Mouse (Mus musculus) CH12.LX (cell line): ENCODE measurements around the gene Spns3. TPM values are rescaled to one million over a fixed set of nuclear protein-coding genes. Genes with fewer than 3 reads are reported as not detected.

Source experiments
- DNase-seq: peaks from one replicate; pipeline ENCODE4 v3.0.0-alpha.2; 2013; ENCODE audit errors: extremely low read depth
- H3K27ac ChIP-seq: 2 replicates; pipeline ENCODE4 v1.5.1; 2012; ENCODE audit warnings: low read depth, mild to moderate bottlenecking, control low read depth, moderate library complexity; ENCODE audit not compliant: insufficient read depth
- H3K27me3 ChIP-seq: replicated peaks from 2 replicates; pipeline ENCODE3; 2012; ENCODE audit warnings: inconsistent platforms
- H3K36me3 ChIP-seq, 2 experiments: replicated peaks in 1 of 2; 2 replicates each; pipeline versions ENCODE3 to v1.6.1; 2012; ENCODE audit warnings: inconsistent platforms in 1 of 2, low read length in 1 of 2, mild to moderate bottlenecking in 1 of 2, mixed read lengths in 1 of 2, moderate library complexity in 1 of 2; ENCODE audit not compliant: control insufficient read depth in 1 of 2, insufficient read depth in 1 of 2
- H3K4me1 ChIP-seq, 2 experiments: 2 replicates each; pipeline ENCODE4 v1.6.1; 2012; ENCODE audit warnings: inconsistent platforms in 1 of 2, moderate library complexity in 1 of 2; ENCODE audit not compliant: insufficient read depth in 2 of 2, control insufficient read depth in 1 of 2
- H3K4me2 ChIP-seq: 2 replicates; pipeline ENCODE4 v1.6.1; 2012; ENCODE audit warnings: low read depth, mild to moderate bottlenecking, control low read depth; ENCODE audit not compliant: poor library complexity, insufficient read depth, severe bottlenecking
- H3K4me3 ChIP-seq, 3 experiments: fragments of 150-350 bp in 1 of 3; sonication (generic) in 1 of 3; replicated peaks in 1 of 3; 2 replicates each; pipeline versions ENCODE3 to v1.5.1; 2011 to 2012; ENCODE audit warnings: low read depth in 2 of 3, low read length in 2 of 3, mild to moderate bottlenecking in 2 of 3, moderate library complexity in 2 of 3, control low read depth in 1 of 3, improper control_type of control experiment in 1 of 3, inconsistent platforms in 1 of 3, mixed read lengths in 1 of 3; ENCODE audit not compliant: poor library complexity in 1 of 3
- H3K79me2 ChIP-seq: replicated peaks from 2 replicates; pipeline ENCODE4 v1.6.1; 2012; ENCODE audit warnings: mild to moderate bottlenecking, moderate library complexity; ENCODE audit not compliant: control insufficient read depth, poor library complexity, insufficient read depth, severe bottlenecking; ENCODE audit errors: extremely low read depth
- H3K9ac ChIP-seq: 2 replicates; pipeline ENCODE4 v1.6.1; 2012; ENCODE audit warnings: low read depth, mild to moderate bottlenecking, control low read depth, moderate library complexity; ENCODE audit not compliant: insufficient read depth
- H3K9me3 ChIP-seq: replicated peaks from 2 replicates; pipeline ENCODE3; 2012; ENCODE audit warnings: low read length, inconsistent platforms, mixed read lengths
- BHLHE40 ChIP-seq: IDR thresholded peaks from 2 replicates; pipeline ENCODE4 v1.6.1; 2011; ENCODE audit warnings: mild to moderate bottlenecking, low read depth, low read length, improper control_type of control experiment
- CHD2 ChIP-seq: IDR thresholded peaks from 2 replicates; pipeline ENCODE4 v1.6.1; 2011; ENCODE audit warnings: low read length, improper control_type of control experiment
- CTCF ChIP-seq, 2 experiments: IDR thresholded peaks in 1 of 2; conservative IDR thresholded peaks in 1 of 2; 2 replicates each; pipeline ENCODE4 v1.5.1; 2011 to 2012; ENCODE audit warnings: low read depth in 2 of 2, low read length in 2 of 2, improper control_type of control experiment in 1 of 2, inconsistent platforms in 1 of 2, mild to moderate bottlenecking in 1 of 2, moderate library complexity in 1 of 2
- ELF1 ChIP-seq: IDR thresholded peaks from 2 replicates; pipeline ENCODE4 v1.6.1; 2014; ENCODE audit warnings: low read depth, mild to moderate bottlenecking, inconsistent platforms, low read length, improper control_type of control experiment
- EP300 ChIP-seq: IDR thresholded peaks from 2 replicates; pipeline ENCODE4 v1.6.1; 2011; ENCODE audit warnings: low read length, improper control_type of control experiment
- ETS1 ChIP-seq: conservative IDR thresholded peaks from 2 replicates; pipeline ENCODE4 v1.6.1; 2012; ENCODE audit warnings: low read depth, mild to moderate bottlenecking, inconsistent platforms, low read length, improper control_type of control experiment, moderate library complexity
- GABPA ChIP-seq: IDR thresholded peaks from 2 replicates; pipeline ENCODE4 v1.6.1; 2012; ENCODE audit warnings: low read depth, low read length, improper control_type of control experiment, inconsistent platforms; ENCODE audit not compliant: insufficient replicate concordance
- HCFC1 ChIP-seq: IDR thresholded peaks from 2 replicates; pipeline ENCODE4 v1.6.1; 2012; ENCODE audit warnings: low read depth, mild to moderate bottlenecking, inconsistent platforms, low read length, improper control_type of control experiment
- JUN ChIP-seq: IDR thresholded peaks from 2 replicates; pipeline ENCODE4 v1.6.1; 2011; ENCODE audit warnings: low read depth, mild to moderate bottlenecking, low read length, improper control_type of control experiment, moderate library complexity; ENCODE audit not compliant: insufficient read depth
- JUND ChIP-seq: conservative IDR thresholded peaks from 2 replicates; pipeline ENCODE4 v1.6.1; 2011; ENCODE audit warnings: low read depth, low read length, improper control_type of control experiment
- KAT2A ChIP-seq: IDR thresholded peaks from 2 replicates; pipeline ENCODE4 v1.6.1; 2012; ENCODE audit warnings: low read length, improper control_type of control experiment, inconsistent platforms; ENCODE audit not compliant: insufficient replicate concordance
- MAFK ChIP-seq: IDR thresholded peaks from 2 replicates; pipeline ENCODE4 v1.6.1; 2011; ENCODE audit warnings: low read length, improper control_type of control experiment; ENCODE audit not compliant: insufficient replicate concordance
- MAX ChIP-seq: IDR thresholded peaks from 2 replicates; pipeline ENCODE4 v1.6.1; 2011; ENCODE audit warnings: low read length, improper control_type of control experiment
- MXI1 ChIP-seq: IDR thresholded peaks from 2 replicates; pipeline ENCODE4 v1.6.1; 2011; ENCODE audit warnings: mild to moderate bottlenecking, low read depth, low read length, improper control_type of control experiment
- MYC ChIP-seq: IDR thresholded peaks from 2 replicates; pipeline ENCODE4 v1.6.1; 2011; ENCODE audit warnings: low read depth, mild to moderate bottlenecking, improper control_type of control experiment, low read length
- NELFE ChIP-seq: IDR thresholded peaks from 2 replicates; pipeline ENCODE4 v1.6.1; 2011; ENCODE audit warnings: low read depth, low read length, improper control_type of control experiment
- PAX5 ChIP-seq: IDR thresholded peaks from 2 replicates; pipeline ENCODE4 v1.6.1; 2012; ENCODE audit warnings: low read length, inconsistent platforms, mixed read lengths
- POLR2A ChIP-seq: IDR thresholded peaks from 2 replicates; pipeline ENCODE4 v1.6.1; 2011; ENCODE audit warnings: low read depth, mild to moderate bottlenecking, improper control_type of control experiment, low read length
- RCOR1 ChIP-seq: conservative IDR thresholded peaks from 2 replicates; pipeline ENCODE4 v1.6.1; 2012; ENCODE audit warnings: low read depth, mild to moderate bottlenecking, inconsistent platforms, low read length, improper control_type of control experiment
- SMC3 ChIP-seq: IDR thresholded peaks from 2 replicates; pipeline ENCODE4 v1.6.1; 2011; ENCODE audit warnings: low read depth, low read length, improper control_type of control experiment
- TCF12 ChIP-seq: IDR thresholded peaks from 2 replicates; pipeline ENCODE4 v1.6.1; 2014; ENCODE audit warnings: low read depth, mild to moderate bottlenecking, inconsistent platforms, low read length, improper control_type of control experiment
- USF1 ChIP-seq: IDR thresholded peaks from 2 replicates; pipeline ENCODE4 v1.6.1; 2014; ENCODE audit warnings: low read depth, mild to moderate bottlenecking, inconsistent platforms, low read length, improper control_type of control experiment
- ZC3H11A ChIP-seq: IDR thresholded peaks from 2 replicates; pipeline ENCODE4 v1.6.1; 2012; ENCODE audit warnings: low read depth, mild to moderate bottlenecking, inconsistent platforms, low read length, improper control_type of control experiment
- ZMIZ1 ChIP-seq: IDR thresholded peaks from 2 replicates; pipeline ENCODE4 v1.6.1; 2012; ENCODE audit warnings: low read depth, mild to moderate bottlenecking, inconsistent platforms, low read length, improper control_type of control experiment
- dilution Hi-C: fragments of 300-500 bp; cut with MboI; formaldehyde crosslinking; loops from 2 replicates; pipeline ENCODE4 v1.14.3; 2020; ENCODE audit warnings: low sequenced_read_pairs; ENCODE audit not compliant: extremely low pct_unique_long_range_greater_than_20kb, extremely low pct_ligation_motif_present
- in situ Hi-C: fragments of 300-500 bp; cut with MboI; formaldehyde crosslinking; loops from 3 replicates; pipeline ENCODE4 v1.14.3; 2019; ENCODE audit warnings: low sequenced_read_pairs, low pct_ligation_motif_present, low pct_unique_long_range_greater_than_20kb, mixed read lengths
- polyA plus RNA-seq: library from polyadenylated mRNA; unstranded; fragments of >175 nt; gene quantifications from 2 replicates; pipeline ENCODE4 v1.2.1, GENCODE M21; 2012; ENCODE audit warnings: low read depth; ENCODE audit not compliant: insufficient read length
- total RNA-seq, 2 experiments: library from RNA; depleted of rRNA; stranded (reverse); fragments of 300-350 nt in 1 of 2; fragments of >200 nt in 1 of 2; gene quantifications; 2 replicates each; pipeline ENCODE4 v1.2.3; 2012 to 2014

Gene Spns3
- total and polyA plus RNA-seq, 3 experiments, result 0.21 to 1.8 (median 1.0) TPM

- Histone ChIP-seq H3K9me3 (peaks cover 10% of the 10 kb centered on the region), H3K79me2 (no peaks in the 10 kb centered on the region), H3K27ac (no peak overlapping the region), H3K9ac (no peak overlapping the region), H3K4me3 (no peak overlapping the region), H3K4me2 (no peak overlapping the region), H3K4me1 (0 out of 4 replicates have a peak, but pooled peaks cover 0 to 4% of the 10 kb centered on the region in 2 experiments), H3K36me3 (no peaks in the 10 kb centered on the region), H3K27me3 (peaks cover 77% of the 10 kb centered on the region)
- dilution Hi-C loops (no loop called here), in situ Hi-C loops (no loop called here)
- TF ChIP-seq EP300 (no peak), GABPA (no peak), KAT2A (no peak), JUND (no peak), NELFE (no peak), ZMIZ1 (no peak), ETS1 (no peak), USF1 (no peak), SMC3 (no peak), MXI1 (no peak), ZC3H11A (no peak), RCOR1 (no peak), JUN (no peak)
- no peak for DNase-seq
Observed at GRCm38 (mm10) chr11:72485960-72486359, 64.3 kb downstream of the Spns3 start.

- no peak overlapping the region for H3K27ac ChIP-seq
- dilution Hi-C loops, result no loop called here
- 0 out of 4 replicates have a peak, but pooled peaks cover 0 to 4% of the 10 kb centered on the region in 2 experiments for H3K4me1 ChIP-seq
Observed at GRCm38 (mm10) chr11:72485157-72485556, 65.1 kb downstream of the Spns3 start.

GRCm38 (mm10) chr11:72484549-72484948, 65.8 kb downstream of the Spns3 start:
- H3K4me3 ChIP-seq, result no peak overlapping the region
- H3K4me1 ChIP-seq, result 0 out of 4 replicates have a peak, but pooled peaks cover 0 to 4% of the 10 kb centered on the region in 2 experiments
- no peak for DNase-seq
- H3K9me3 ChIP-seq, result peaks cover 6% of the 10 kb centered on the region
- dilution Hi-C loops, result no loop called here
- no peak overlapping the region for H3K27ac ChIP-seq
- TF ChIP-seq CTCF (conservative IDR thresholded peaks at IDR 0.05 in 1 of 2, IDR thresholded peaks at IDR 0.05 in 1 of 2; ENCODE audit: low read depth in 2 of 2, low read length in 2 of 2) (no peak), TCF12 (no peak), ELF1 (no peak), MAX (no peak), HCFC1 (no peak), CHD2 (no peak), ZC3H11A (no peak), MYC (no peak), NELFE (no peak), MXI1 (no peak), POLR2A (no peak), MAFK (no peak)
- TF ChIP-seq, all 38 proteins: peak for 0
- in situ Hi-C loops, result no loop called here
- Histone ChIP-seq H3K27me3 (peaks cover 66% of the 10 kb centered on the region), H3K4me2 (no peak overlapping the region), H3K36me3 (no peaks in the 10 kb centered on the region), H3K79me2 (no peaks in the 10 kb centered on the region), H3K9ac (no peak overlapping the region)

More at GRCm38 (mm10) chr11:72485157-72485556, 65.1 kb downstream of the Spns3 start:
- Histone ChIP-seq H3K9ac (no peak overlapping the region), H3K27me3 (peaks cover 70% of the 10 kb centered on the region), H3K36me3 (no peaks in the 10 kb centered on the region), H3K9me3 (peaks cover 10% of the 10 kb centered on the region), H3K79me2 (no peaks in the 10 kb centered on the region), H3K4me3 (no peak overlapping the region), H3K4me2 (no peak overlapping the region)
- in situ Hi-C loops, result no loop called here
- DNase-seq, result no peak
- TF ChIP-seq BHLHE40 (no peak), PAX5 (no peak)
